Mouse (Mus musculus): ENCODE data around the gene Vdac1.

- no peak for TF ChIP-seq CTCF (IDR thresholded peaks at IDR 0.05; ENCODE audit: extremely low read depth, insufficient read length, insufficient replicate concordance, low read depth, low read length)
- TF ChIP-seq POLR2A (IDR thresholded peaks at IDR 0.05; ENCODE audit: low read depth, low read length) = no peak
These were observed 44.6 kb downstream of the Vdac1 start for GRCm38 (mm10) chr11:52405196-52405688.
